Comparison of ENCODE assay signal across 39 mouse cellular contexts in the genomic region with DNA sequence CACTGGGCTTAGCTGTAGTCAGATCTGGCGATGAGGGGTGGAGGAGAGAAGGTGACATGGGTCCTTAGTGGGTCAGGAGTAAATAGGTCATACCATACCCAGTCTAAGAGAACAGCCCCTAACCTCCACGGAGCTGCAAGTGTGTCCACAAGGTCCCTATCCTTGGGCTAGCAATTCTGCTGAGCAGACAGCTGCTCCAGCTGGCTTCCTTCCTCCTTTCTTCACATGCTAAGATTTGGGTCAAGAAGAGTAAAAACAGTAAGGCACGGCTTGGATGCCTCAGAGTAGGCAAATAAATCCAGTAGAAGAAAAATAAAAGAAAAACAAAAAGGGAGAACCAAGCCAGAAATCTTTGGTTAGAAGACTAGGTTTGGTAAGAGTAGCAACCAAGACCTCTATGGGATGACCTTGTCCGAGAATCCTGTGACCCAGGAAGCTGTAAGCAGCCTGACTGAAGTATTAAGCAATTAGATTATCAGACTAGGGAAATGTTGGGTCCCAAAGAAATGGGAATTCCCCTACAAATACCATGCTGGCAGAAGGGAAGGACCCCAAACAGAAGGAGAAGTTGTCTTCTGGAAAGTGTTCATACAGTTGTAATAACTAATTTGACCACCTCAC. TPM values are rescaled to one million over a fixed set of nuclear protein-coding genes. Genes with fewer than 3 reads are reported as not detected.
DNase-seq lines count a peak whose midpoint lies in the region; ATAC-seq and TF ChIP-seq lines count a peak whose summit lies in the region.
"Had no signal": no experiment of that assay in that cellular context is flagged by ENCODE, and none has a peak within 500 bp of the region (broad histone marks: within the 10 kb centered on the region; RNA-seq: fewer than 3 reads in every experiment).

No protein-coding gene starts in this region.

- peak overlapping the region; percentile 12; the same call in 1 of the 2 replicates for H3K27ac ChIP-seq in heart, adult 2 months
- H3K27ac ChIP-seq: hindbrain, embryonic 10.5 days; limb, embryonic 10.5 days; limb, embryonic 15.5 days; liver, embryonic 13.5 days had no signal

- intact Hi-C loops in heart, adult 2 months (cut with DNase I) = no loop called here

- no peak overlapping the region for H3K4me3 ChIP-seq in heart, adult 2 months
- H3K4me3 ChIP-seq: erythroblast, embryonic 14.5 days; hindbrain, embryonic 10.5 days; limb, embryonic 10.5 days; limb, embryonic 15.5 days; liver, embryonic 13.5 days had no signal

- H3K36me3 ChIP-seq in heart, adult 2 months (ENCODE audit: control insufficient read depth, insufficient read depth, low read length) = no peaks in the 10 kb centered on the region
- H3K36me3 ChIP-seq: hindbrain, embryonic 10.5 days; limb, embryonic 10.5 days; limb, embryonic 15.5 days; liver, embryonic 13.5 days had no signal

- no peak for TF ChIP-seq POLR2A in heart, adult 2 months (IDR thresholded peaks at IDR 0.05; ENCODE audit: insufficient read depth, low read depth, low read length)

- DNase-seq in frontal cortex, adult 2 months (ENCODE audit: extremely low spot score in 1 of 2, low spot score in 1 of 2) = no peak
- DNase-seq in heart, adult 2 months = peak in 1 of 2 experiments; percentile 65
- no peak for DNase-seq in heart, postnatal 4 days
- DNase-seq in kidney, postnatal 14 days = peak; percentile 43
- no peak for DNase-seq in kidney, adult 8-10 months
- DNase-seq in layer of hippocampus, postnatal 36 days = no peak
- DNase-seq: adrenal gland, adult 2 months; adrenal gland, postnatal 36 days; cerebellum, adult 11 months; cerebellum, adult 9-10 months; gastrocnemius, postnatal 36 days; kidney, adult 9 months; liver, embryonic 13.5 days; lung, adult 18-20 months; lung, postnatal 4 days; midbrain, embryonic 14.5 days; thymus, adult 2 months; thymus, postnatal 4 days had no signal

- ATAC-seq in frontal cortex, adult (ENCODE audit: low TSS enrichment) = 0 out of 2 replicates have a peak, but pooled peaks have one; percentile 41
- peak; percentile 54; the same call in 1 of the 2 replicates for ATAC-seq in megakaryocyte progenitor cell, adult 5-6 weeks (replicated peaks; ENCODE audit: poor library complexity)
- ATAC-seq: activated CD4-positive, CD25-positive, alpha-beta regulatory T cell, adult 4 months; forebrain, embryonic 16.5 days; hindbrain, embryonic 16.5 days; lung, postnatal 0 days had no signal

- H3K9ac ChIP-seq in heart, adult 2 months (ENCODE audit: low read depth, low read length) = no peak overlapping the region
- H3K9ac ChIP-seq: limb, embryonic 15.5 days; liver, embryonic 13.5 days had no signal

- TF ChIP-seq CTCF in heart, adult 2 months (IDR thresholded peaks at IDR 0.05) = no peak

- no peaks in the 10 kb centered on the region for H3K79me2 ChIP-seq in heart, adult 2 months (replicated peaks; ENCODE audit: control insufficient read depth, insufficient read depth, low read length)

- no peaks in the 10 kb centered on the region for H3K27me3 ChIP-seq in heart, adult 2 months (ENCODE audit: control insufficient read depth, insufficient read depth, low read length)
- H3K27me3 ChIP-seq: CH12.LX; limb, embryonic 15.5 days; liver, embryonic 13.5 days had no signal

- no peaks in the 10 kb centered on the region; the same call in 1 of the 2 replicates for H3K4me1 ChIP-seq in heart, adult 2 months (ENCODE audit: control insufficient read depth, insufficient read depth, low read length)
- H3K4me1 ChIP-seq: limb, embryonic 15.5 days; liver, embryonic 13.5 days had no signal

- 59% methylated on average over 4 of the region's 4 CpGs for WGBS in heart, adult 2 months

- TF ChIP-seq EP300 in heart, adult 2 months (IDR thresholded peaks at IDR 0.05; ENCODE audit: insufficient read depth, low read depth, low read length) = no peak

RNA-seq across cellular contexts. Expression of a gene that starts 19.1 kb away (rescaled TPM):
- not detected in 2 replicates for polyA plus RNA-seq in frontal cortex, adult 2 months (2012; rRNA removed)
- not detected for total RNA-seq in heart, adult 2 months (2021)
- not detected in 2 replicates for polyA plus RNA-seq in heart, adult 2 months (2012; rRNA removed)
- not detected for total RNA-seq in heart, postnatal 4 days (2021)
- total RNA-seq in megakaryocyte progenitor cell, adult 5-6 weeks (2015) = not detected in 2 replicates
- total RNA-seq in megakaryocyte progenitor cell, adult 5-6 weeks (2017) = not detected in 2 replicates
- total RNA-seq in layer of hippocampus, postnatal 36 days (2021) = not detected
- total RNA-seq: adrenal gland, adult 2 months; adrenal gland, postnatal 36 days; CH12.LX; common myeloid progenitor, adult 5-6 weeks; gastrocnemius, postnatal 36 days; left cerebral cortex, postnatal 10 days; monocyte, adult 5-6 weeks had no signal
- polyA plus RNA-seq: activated CD4-positive, CD25-positive, alpha-beta regulatory T cell, adult 4 months; adrenal gland, adult 2 months; C2C12; embryonic facial prominence, embryonic 14.5 days; erythroblast, embryonic 14.5 days; forebrain, embryonic 11.5 days; forebrain, embryonic 16.5 days; heart, embryonic 16.5 days; hindbrain, embryonic 10.5 days; hindbrain, embryonic 16.5 days; intestine, embryonic 14.5 days; large intestine, adult 2 months; limb, embryonic 10.5 days; limb, embryonic 15.5 days; liver, embryonic 13.5 days; lung, postnatal 0 days; midbrain, embryonic 14.5 days; neural tube, embryonic 14.5 days; thymus, adult 2 months had no signal

RNA-seq across cellular contexts. Expression of a gene that starts 34.4 kb away (rescaled TPM):
- 16.6 and 19.6 TPM in 2 replicates for polyA plus RNA-seq in frontal cortex, adult 2 months (2012; rRNA removed)
- total RNA-seq in heart, adult 2 months (2021) = 1 to 10 TPM; 4.4 to 5.5 TPM
- 2.8 and 3.1 TPM in 2 replicates for polyA plus RNA-seq in heart, adult 2 months (2012; rRNA removed)
- total RNA-seq in heart, postnatal 4 days (2021) = 10 to 100 TPM in 1 of 2 experiments, 1 to 10 TPM in 1; 9.5 to 10.6 TPM
- total RNA-seq in megakaryocyte progenitor cell, adult 5-6 weeks (2015) = 0.10 and 0.22 TPM in 2 replicates
- 0.25 and 0.54 TPM in 2 replicates for total RNA-seq in megakaryocyte progenitor cell, adult 5-6 weeks (2017)
- 10 to 100 TPM; 24.6 to 33.8 TPM for total RNA-seq in layer of hippocampus, postnatal 36 days (2021)
- total RNA-seq: CH12.LX; common myeloid progenitor, adult 5-6 weeks had no signal
- polyA plus RNA-seq: erythroblast, embryonic 14.5 days had no signal
